Mouse (Mus musculus): Measurements from ENCODE around the gene Sv2b. TPM values are rescaled to one million over a fixed set of nuclear protein-coding genes. Genes with fewer than 3 reads are reported as not detected.
"Not testable (repeated sequence)": the region's sequence is repeated elsewhere in the genome, so short reads cannot be mapped to it uniquely, and the experiment has no call there.

Gene Sv2b
- total and polyA plus RNA-seq, 3 experiments: 0.23 to 0.47 (median 0.43) TPM

GRCm38 (mm10) chr7:75220296-75220695 lies 88.8 kb downstream of the Sv2b start:
- Histone ChIP-seq H3K27me3 (ENCODE audit: control insufficient read depth, insufficient read depth, low read length) (no peaks in the 10 kb centered on the region), H3K79me2 (replicated peaks; ENCODE audit: control insufficient read depth, insufficient read depth, low read length) (no peaks in the 10 kb centered on the region), H3K9ac (ENCODE audit: low read depth, low read length) (no peak overlapping the region), H3K36me3 (ENCODE audit: control insufficient read depth, insufficient read depth, low read length) (no peaks in the 10 kb centered on the region), H3K27ac (no peak overlapping the region), H3K4me3 (no peak overlapping the region), H3K4me1 (ENCODE audit: control insufficient read depth, insufficient read depth, low read length) (no peaks in the 10 kb centered on the region)
- DNase-seq: no peak
- TF ChIP-seq CTCF (IDR thresholded peaks at IDR 0.05): no peak
- no peak for TF ChIP-seq POLR2A (IDR thresholded peaks at IDR 0.05; ENCODE audit: insufficient read depth, low read depth, low read length)
- intact Hi-C loops (cut with DNase I): no loop called here

GRCm38 (mm10) chr7:75216180-75216579 lies 92.9 kb downstream of the Sv2b start:
- Histone ChIP-seq H3K4me3 (no peak overlapping the region), H3K36me3 (ENCODE audit: control insufficient read depth, insufficient read depth, low read length) (no peaks in the 10 kb centered on the region), H3K9ac (ENCODE audit: low read depth, low read length) (no peak overlapping the region), H3K27ac (no peak overlapping the region), H3K79me2 (replicated peaks; ENCODE audit: control insufficient read depth, insufficient read depth, low read length) (no peaks in the 10 kb centered on the region), H3K27me3 (ENCODE audit: control insufficient read depth, insufficient read depth, low read length) (no peaks in the 10 kb centered on the region), H3K4me1 (ENCODE audit: control insufficient read depth, insufficient read depth, low read length) (no peaks in the 10 kb centered on the region; the same call in 1 of the 2 replicates)
- DNase-seq: no peak
- intact Hi-C loops (cut with DNase I): no loop called here
- 81% methylated on average over 7 of the region's 7 CpGs for WGBS
- no peak for TF ChIP-seq POLR2A (IDR thresholded peaks at IDR 0.05; ENCODE audit: insufficient read depth, low read depth, low read length)
- TF ChIP-seq CTCF (IDR thresholded peaks at IDR 0.05): no peak
- no peak for TF ChIP-seq EP300 (IDR thresholded peaks at IDR 0.05; ENCODE audit: insufficient read depth, low read depth, low read length)

- no peak for TF ChIP-seq EP300 (IDR thresholded peaks at IDR 0.05; ENCODE audit: insufficient read depth, low read depth, low read length)
- no peak for TF ChIP-seq POLR2A (IDR thresholded peaks at IDR 0.05; ENCODE audit: insufficient read depth, low read depth, low read length)
- no peak for TF ChIP-seq CTCF (IDR thresholded peaks at IDR 0.05)
- no peak overlapping the region for H3K4me3 ChIP-seq
- H3K79me2 ChIP-seq (replicated peaks; ENCODE audit: control insufficient read depth, insufficient read depth, low read length): no peaks in the 10 kb centered on the region
- H3K27ac ChIP-seq: no peak overlapping the region
- intact Hi-C loops (cut with DNase I): no loop called here
- no peak overlapping the region for H3K9ac ChIP-seq (ENCODE audit: low read depth, low read length)
- H3K4me1 ChIP-seq (ENCODE audit: control insufficient read depth, insufficient read depth, low read length): no peaks in the 10 kb centered on the region; the same call in 1 of the 2 replicates
- H3K36me3 ChIP-seq (ENCODE audit: control insufficient read depth, insufficient read depth, low read length): no peaks in the 10 kb centered on the region
- no peaks in the 10 kb centered on the region for H3K27me3 ChIP-seq (ENCODE audit: control insufficient read depth, insufficient read depth, low read length)
- WGBS: 67% methylated on average over 4 of the region's 4 CpGs
- no peak for DNase-seq
Measured at GRCm38 (mm10) chr7:75209221-75209641, 99.8 kb downstream of the Sv2b start.

GRCm38 (mm10) chr7:75207965-75208644 lies 101.0 kb downstream of the Sv2b start:
- Histone ChIP-seq H3K36me3 (ENCODE audit: control insufficient read depth, insufficient read depth, low read length) (no peaks in the 10 kb centered on the region), H3K27ac (no peak overlapping the region), H3K4me1 (ENCODE audit: control insufficient read depth, insufficient read depth, low read length) (no peaks in the 10 kb centered on the region), H3K9ac (ENCODE audit: low read depth, low read length) (no peak overlapping the region), H3K27me3 (ENCODE audit: control insufficient read depth, insufficient read depth, low read length) (no peaks in the 10 kb centered on the region), H3K4me3 (no peak overlapping the region), H3K79me2 (replicated peaks; ENCODE audit: control insufficient read depth, insufficient read depth, low read length) (no peaks in the 10 kb centered on the region)
- TF ChIP-seq POLR2A (IDR thresholded peaks at IDR 0.05; ENCODE audit: insufficient read depth, low read depth, low read length): no peak
- WGBS: 78% methylated on average over 3 of the region's 3 CpGs
- intact Hi-C loops (cut with DNase I): no loop called here
- DNase-seq: no peak

GRCm38 (mm10) chr7:75206671-75207070 lies 102.4 kb downstream of the Sv2b start:
- no peak for DNase-seq

GRCm38 (mm10) chr7:75205386-75205785 lies 103.7 kb downstream of the Sv2b start:
- no peak for DNase-seq
- H3K4me1 ChIP-seq (ENCODE audit: control insufficient read depth, insufficient read depth, low read length): no peaks in the 10 kb centered on the region
- no peaks in the 10 kb centered on the region for H3K27me3 ChIP-seq (ENCODE audit: control insufficient read depth, insufficient read depth, low read length)
- H3K27ac ChIP-seq: no peak overlapping the region
- 67% methylated on average over 3 of the region's 3 CpGs for WGBS
- H3K36me3 ChIP-seq (ENCODE audit: control insufficient read depth, insufficient read depth, low read length): no peaks in the 10 kb centered on the region
- no peak overlapping the region for H3K4me3 ChIP-seq
- intact Hi-C loops (cut with DNase I): no loop called here
- H3K79me2 ChIP-seq (replicated peaks; ENCODE audit: control insufficient read depth, insufficient read depth, low read length): no peaks in the 10 kb centered on the region
- H3K9ac ChIP-seq (ENCODE audit: low read depth, low read length): no peak overlapping the region
- no peak for TF ChIP-seq CTCF (IDR thresholded peaks at IDR 0.05)
- no peak for TF ChIP-seq POLR2A (IDR thresholded peaks at IDR 0.05; ENCODE audit: insufficient read depth, low read depth, low read length)
- TF ChIP-seq EP300 (IDR thresholded peaks at IDR 0.05; ENCODE audit: insufficient read depth, low read depth, low read length): no peak

More at GRCm38 (mm10) chr7:75206671-75207070, 102.4 kb downstream of the Sv2b start:
- Histone ChIP-seq H3K27me3 (ENCODE audit: control insufficient read depth, insufficient read depth, low read length) (no peaks in the 10 kb centered on the region), H3K4me1 (ENCODE audit: control insufficient read depth, insufficient read depth, low read length) (no peaks in the 10 kb centered on the region), H3K36me3 (ENCODE audit: control insufficient read depth, insufficient read depth, low read length) (no peaks in the 10 kb centered on the region), H3K9ac (ENCODE audit: low read depth, low read length) (no peak overlapping the region), H3K79me2 (replicated peaks; ENCODE audit: control insufficient read depth, insufficient read depth, low read length) (no peaks in the 10 kb centered on the region), H3K4me3 (no peak overlapping the region), H3K27ac (no peak overlapping the region)
- intact Hi-C loops (cut with DNase I): no loop called here
- WGBS: 65% methylated on average over 3 of the region's 3 CpGs
- no peak for TF ChIP-seq CTCF (IDR thresholded peaks at IDR 0.05)
- TF ChIP-seq POLR2A (IDR thresholded peaks at IDR 0.05; ENCODE audit: insufficient read depth, low read depth, low read length): no peak
- TF ChIP-seq EP300 (IDR thresholded peaks at IDR 0.05; ENCODE audit: insufficient read depth, low read depth, low read length): no peak

- 94% methylated on average over 1 of the region's 1 CpGs for WGBS
- intact Hi-C loops (cut with DNase I); H3K27me3 ChIP-seq (ENCODE audit: control insufficient read depth, insufficient read depth, low read length); H3K9ac ChIP-seq (ENCODE audit: low read depth, low read length); H3K79me2 ChIP-seq (replicated peaks; ENCODE audit: control insufficient read depth, insufficient read depth, low read length); DNase-seq; H3K36me3 ChIP-seq (ENCODE audit: control insufficient read depth, insufficient read depth, low read length); H3K27ac ChIP-seq; H3K4me1 ChIP-seq (ENCODE audit: control insufficient read depth, insufficient read depth, low read length); H3K4me3 ChIP-seq: not testable (repeated sequence)
Measured at GRCm38 (mm10) chr7:75194919-75195230, 114.2 kb downstream of the Sv2b start.

Measured in heart, adult 2 months (tissue).